Mouse (Mus musculus): ENCODE results near the gene Fsd1.
A peak's percentile ranks its signal among the peaks of the same experiment; 100 is the strongest.

Fsd1 gene

DNA sequence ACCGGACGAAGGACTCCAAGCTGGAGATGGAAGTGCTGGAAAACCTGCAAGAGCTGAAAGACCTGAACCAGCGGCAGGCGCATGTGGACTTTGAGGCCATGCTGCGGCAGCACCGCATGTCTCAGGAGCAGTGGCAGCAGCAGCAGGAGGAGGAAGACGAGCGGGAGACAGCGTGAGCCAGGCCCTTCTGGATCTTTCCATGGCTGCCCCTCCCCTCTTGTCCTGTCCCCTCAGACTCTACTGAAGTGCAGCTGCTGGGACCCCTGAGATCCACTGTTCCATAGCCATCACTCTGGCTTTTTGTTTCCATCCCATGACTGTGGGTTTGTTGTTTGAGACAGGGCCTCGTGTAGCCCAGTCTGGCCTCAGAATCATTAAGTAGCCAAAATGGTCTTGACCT lies 21.8 kb upstream of the Fsd1 start:
- DNase-seq, result no peak

GRCm38 (mm10) chr17:55964996-55965395 lies 21.3 kb upstream of the Fsd1 start:
- no peak for DNase-seq

GRCm38 (mm10) chr17:55967186-55967585 lies 19.1 kb upstream of the Fsd1 start:
- DNase-seq, result no peak

GRCm38 (mm10) chr17:55968210-55968609 lies 18.1 kb upstream of the Fsd1 start:
- DNase-seq, result peak; percentile 27

DNA sequence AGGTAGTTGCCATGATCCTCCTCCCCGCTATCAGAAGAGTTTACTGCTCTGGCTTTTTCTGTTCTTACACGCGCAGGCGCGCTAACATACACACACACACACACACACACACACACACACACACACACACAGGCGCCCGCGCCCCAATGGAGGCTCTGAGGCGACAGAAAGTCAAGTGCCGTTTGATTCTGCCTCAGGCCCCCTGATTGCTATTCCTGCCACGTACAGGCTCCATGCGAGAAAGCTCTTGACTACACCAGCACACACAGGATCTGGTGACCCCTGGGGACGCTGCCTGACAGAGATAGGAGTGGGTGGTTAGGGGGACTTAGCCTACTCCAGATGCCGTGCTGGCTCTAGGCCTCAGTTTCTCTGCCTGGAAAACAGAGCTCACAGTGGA lies 16.7 kb upstream of the Fsd1 start:
- DNase-seq, result peak; percentile 70

DNA sequence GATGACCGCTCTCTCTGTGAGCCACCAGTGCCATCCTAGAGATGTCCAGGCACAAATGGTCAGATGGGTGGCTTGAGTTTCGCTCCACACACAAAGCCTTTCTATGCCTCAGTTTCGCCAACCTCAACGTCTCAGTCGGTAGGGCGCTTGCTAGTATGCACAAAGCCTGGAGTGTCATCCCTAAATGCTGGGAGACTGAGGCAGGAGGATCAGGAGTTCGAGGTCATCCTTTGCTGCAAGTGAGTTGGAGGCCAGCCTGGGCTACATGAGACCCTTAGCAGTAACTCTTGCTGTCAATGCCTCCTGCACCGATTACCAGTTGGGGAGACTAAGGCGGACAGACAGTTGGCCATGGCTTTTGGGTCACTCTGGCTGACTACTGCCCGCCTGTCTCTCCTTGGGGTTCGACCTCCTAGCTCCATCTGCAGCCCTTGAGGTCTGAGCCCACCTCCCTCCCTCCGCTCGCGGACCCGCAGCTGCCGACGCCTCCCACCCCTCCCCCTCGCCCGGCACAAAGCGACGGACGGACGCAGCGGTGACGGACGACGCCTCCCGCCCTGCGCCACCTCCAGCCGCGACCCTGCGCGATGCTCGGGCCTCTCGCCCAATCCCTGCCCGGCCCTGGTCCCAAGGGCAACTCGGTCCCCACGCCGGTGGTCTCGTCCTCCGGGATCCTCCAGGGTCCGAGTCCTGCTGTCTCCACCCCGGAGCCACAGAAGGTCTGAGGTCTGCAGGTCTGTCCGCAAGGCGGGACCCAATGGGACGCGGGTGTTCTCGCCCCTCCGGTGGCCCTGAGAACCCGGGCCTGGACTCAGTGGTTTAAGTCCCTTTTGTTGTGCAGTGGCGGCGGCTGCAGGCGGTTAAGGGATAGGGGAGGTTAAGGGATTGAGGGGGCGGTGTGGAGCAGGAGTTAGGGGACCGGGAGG lies 16.1 kb upstream of the Fsd1 start, which contains the start of gene Shd:
Gene Shd, plus strand, starts transcription at position 502 of the 926 bp plus-strand sequence.
- DNase-seq, result no peak

DNA sequence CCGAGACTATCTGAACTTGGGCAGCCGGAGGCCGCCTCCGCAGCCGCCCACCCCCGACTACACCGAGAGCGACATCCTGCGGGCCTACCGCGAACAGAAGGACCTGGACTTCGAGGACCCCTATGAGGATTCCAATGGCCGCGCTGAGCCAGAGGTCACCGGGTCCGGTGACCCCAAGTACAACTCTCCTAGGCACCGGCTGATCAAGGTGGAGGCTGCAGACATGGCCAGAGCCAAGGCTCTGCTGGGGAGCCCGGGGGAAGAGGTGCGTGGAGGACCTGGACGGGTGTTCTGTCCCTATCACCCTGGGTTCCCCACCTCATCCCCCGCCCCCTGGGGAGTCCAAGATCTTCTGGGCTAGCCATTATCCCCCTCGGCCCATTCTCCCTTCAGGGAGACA lies 14.9 kb upstream of the Fsd1 start:
- DNase-seq, result no peak

DNA sequence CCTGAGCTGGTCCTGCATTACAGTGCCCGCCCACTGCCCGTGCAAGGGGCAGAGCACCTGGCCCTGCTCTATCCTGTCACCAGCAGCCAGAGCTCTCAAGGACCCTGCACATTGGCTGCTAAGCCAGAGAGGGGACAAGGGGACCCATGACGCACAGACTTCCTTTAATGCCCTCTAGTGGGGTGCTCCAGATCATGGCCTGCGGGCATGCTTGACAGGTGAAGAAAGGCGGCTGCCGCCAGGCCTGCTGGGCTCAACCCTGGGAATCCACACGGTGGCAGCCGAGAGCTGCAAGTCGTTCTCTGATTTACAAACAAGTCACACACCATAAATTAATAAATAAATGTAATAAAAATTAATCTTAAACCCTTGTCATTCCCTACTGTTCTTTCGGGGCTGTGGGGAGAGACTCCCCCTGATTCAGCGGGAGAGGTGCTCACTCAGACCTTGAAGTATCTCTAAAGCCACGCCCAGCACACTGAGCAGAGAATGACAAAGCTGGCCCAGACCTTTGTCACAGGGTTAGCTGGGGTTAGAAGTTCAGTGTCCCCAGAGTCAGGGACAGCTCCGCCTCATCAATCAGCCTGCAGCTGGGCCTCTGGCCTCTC lies 9.9 kb upstream of the Fsd1 start:
- DNase-seq, result peak; percentile 75

DNA sequence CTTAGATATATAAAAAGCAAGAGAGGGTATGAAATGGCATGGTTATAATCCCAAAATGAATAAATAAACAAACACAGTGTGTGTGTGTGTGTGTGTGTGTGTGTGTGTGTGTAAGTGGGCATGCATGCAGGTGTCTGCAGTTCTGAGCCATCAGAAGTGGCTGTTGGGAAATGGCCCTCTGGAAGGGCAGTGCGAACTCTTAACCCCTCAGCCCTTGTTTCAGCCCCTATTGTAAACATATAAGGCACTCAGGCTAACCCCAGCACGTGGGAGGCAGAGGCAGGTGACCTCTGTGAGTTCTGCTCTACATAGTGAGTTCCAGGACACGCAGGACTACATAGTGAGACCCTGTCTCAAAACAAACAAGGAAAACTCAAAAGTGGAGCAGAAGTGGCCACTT lies 9.0 kb upstream of the Fsd1 start:
- no peak for DNase-seq

- no peak for DNase-seq
Measured at GRCm38 (mm10) chr17:55990278-55990898, 4.1 kb downstream of the Fsd1 start.

DNA sequence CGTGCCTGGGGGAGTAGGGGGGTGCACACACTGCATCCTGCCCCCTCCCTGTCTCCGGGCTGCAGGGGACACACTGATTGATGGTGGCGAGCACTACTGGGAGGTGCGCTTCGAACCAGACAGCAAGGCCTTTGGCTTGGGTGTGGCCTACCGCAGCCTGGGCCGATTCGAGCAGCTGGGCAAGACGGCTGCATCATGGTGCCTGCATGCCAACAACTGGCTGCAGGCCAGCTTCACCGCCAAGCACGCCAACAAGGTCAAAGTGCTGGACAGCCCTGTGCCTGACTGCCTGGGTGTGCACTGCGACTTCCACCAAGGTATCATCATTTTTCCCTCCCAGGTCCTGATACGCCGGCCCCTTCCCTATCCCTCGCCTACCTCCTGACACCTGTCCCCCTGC lies 9.7 kb downstream of the Fsd1 start:
- peak; percentile 79 for DNase-seq

DNA sequence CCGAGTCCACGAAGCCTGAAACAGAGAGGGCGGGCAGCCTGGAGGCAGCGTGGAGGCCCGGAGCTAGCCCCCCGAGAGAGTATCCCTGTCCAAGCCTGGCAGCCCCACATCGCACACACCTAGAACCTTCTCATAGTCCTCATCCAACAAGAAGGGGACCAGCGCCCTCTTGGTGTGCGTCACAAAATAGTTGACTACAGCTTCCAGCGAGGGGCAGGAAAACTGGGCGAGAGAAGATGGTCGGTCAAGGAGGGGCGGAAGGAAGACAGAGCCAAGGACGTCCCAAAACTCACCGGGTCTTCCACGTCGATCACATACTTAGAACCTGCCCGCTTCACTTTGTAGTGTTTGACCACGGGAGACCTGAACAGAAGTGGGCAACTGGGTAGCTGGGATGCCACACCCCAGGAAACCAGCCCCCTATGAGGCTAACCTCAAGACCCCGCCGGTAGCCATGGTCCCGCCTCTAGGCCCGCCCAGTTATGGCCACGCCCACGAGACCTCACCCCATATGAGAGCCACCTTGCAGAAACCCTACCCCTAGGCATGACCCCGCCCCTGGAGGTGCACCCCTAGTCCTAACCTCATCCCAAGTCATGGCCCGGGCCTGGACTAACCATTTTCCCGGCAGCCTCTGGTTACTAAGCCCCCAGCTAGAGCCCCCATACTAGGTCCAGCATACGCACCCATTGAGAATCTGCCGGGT lies 13.6 kb downstream of the Fsd1 start:
- no peak for DNase-seq

DNA sequence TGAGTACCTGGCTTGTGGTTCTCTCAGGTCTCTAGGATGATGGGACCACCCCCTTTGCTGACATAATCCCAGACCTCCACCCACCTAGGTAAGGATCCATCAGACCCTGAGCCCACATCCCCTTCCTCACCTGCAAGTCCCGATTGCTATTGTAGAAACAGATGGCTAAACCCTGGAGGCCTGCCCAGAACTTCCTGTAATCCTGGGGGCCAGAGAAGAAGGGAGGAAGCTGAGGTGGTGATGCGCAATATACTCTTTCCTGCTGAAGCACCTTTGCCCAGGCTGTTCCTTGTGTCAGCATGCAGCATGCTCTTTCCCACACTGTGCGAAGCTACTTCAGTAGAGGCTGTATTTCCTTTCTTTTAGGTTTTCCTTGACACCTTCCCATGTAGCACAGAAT lies 16.7 kb downstream of the Fsd1 start:
- no peak for DNase-seq

DNA sequence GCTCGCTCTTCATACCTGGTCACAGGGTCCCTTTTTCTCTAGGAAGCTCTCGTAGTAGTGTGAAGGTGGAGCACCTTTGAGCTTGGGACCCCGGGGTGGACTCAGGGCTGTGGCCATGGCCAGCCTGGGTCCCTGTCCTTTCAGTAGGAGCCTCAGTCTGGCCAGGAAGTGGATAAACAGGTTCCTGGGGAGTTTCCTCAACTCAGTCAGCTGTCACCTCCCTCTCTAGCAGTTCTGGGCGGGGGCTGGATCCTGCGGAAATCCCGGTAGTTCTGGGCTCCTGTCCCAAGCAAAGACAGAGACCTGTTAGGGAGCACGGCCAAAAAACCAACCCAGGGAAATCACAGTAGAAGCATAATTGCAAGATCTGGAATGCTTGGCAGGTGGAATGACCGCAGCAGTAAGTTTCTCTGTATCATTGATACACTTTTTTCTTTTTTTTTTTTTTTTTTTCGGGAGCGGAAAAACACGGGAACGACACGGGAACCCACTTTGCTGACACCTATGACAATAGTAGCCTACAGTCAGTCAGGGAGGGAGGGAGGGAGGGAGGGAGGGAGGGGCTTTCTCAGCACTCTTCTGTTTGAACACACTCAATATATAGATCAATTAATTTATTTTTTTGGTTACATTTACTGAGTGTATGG lies 19.2 kb downstream of the Fsd1 start, which contains the start of the genes Stap2 and Mpnd:
Gene Stap2, minus strand, starts transcription at position 170 of the 647 bp plus-strand sequence.
Gene Mpnd, plus strand, starts transcription at position 297 of the 647 bp plus-strand sequence.
- peak; percentile 67 for DNase-seq

DNA sequence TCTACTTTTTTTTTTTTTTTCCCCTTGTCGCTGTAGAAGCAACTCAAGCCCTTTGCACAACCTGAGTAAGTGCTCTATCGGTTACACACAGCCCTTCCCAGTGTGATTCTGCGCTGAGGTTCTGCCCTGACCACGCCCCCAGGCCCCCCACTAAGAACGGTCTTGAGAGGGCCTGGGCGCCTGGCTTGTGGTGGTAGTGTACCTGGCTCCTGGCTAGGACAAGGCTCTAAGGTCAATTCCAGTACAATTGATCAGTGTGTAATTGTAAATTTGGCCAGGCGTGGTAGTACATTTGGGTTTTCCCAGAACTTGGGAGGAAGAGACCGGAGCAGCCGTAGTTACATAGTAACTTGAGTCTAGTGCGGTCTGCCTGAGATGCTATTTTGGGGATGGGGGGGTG lies 20.6 kb downstream of the Fsd1 start:
- no peak for DNase-seq

- DNase-seq, result no peak
Measured at GRCm38 (mm10) chr17:56007444-56008355, 21.4 kb downstream of the Fsd1 start.

- peak; percentile 95 for DNase-seq
Measured at GRCm38 (mm10) chr17:56008356-56009087, 22.2 kb downstream of the Fsd1 start.

- peak; percentile 92 for DNase-seq
Measured at GRCm38 (mm10) chr17:56009088-56009961, 23.0 kb downstream of the Fsd1 start.

DNA sequence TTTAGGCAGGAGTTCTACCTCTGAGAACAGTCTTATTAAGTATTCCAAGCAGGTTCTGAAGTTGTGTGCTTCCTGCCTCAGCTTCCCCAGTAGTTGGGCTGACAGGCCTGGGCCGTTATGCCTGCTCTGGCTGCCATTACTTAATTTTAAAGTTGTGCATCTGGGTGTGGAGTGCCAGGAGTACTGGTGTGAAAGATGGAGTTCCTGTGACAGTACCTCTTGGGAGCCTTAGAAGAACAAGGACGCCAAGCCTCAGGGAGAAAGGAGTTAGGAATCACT lies 23.6 kb downstream of the Fsd1 start:
- DNase-seq, result no peak

DNA sequence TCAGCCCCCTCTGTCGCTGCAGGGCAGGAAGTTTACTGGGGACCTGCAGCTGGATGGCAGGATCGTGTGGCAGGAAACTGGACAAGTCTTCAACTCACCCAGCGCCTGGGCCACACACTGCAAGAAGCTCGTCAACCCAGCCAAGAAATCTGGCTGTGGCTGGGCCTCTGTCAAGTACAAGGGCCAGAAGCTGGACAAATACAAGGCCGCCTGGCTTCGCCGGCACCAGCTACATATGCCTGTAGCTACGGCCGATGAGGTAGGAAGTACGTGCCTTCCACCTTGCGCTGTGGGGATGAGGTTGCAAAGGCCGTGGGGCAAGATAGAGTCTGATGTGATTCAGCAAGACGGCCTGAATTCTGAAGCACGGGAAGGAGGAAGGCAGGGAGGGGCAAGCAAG lies 23.9 kb downstream of the Fsd1 start:
- no peak for DNase-seq

All from kidney, adult 11 months (tissue).